Mouse (Mus musculus) CH12.LX (cell line): ENCODE results near the gene Rpl26.
A peak's percentile ranks its signal among the peaks of the same experiment; 100 is the strongest.

ENCODE experiments used
- BHLHE40 ChIP-seq: IDR thresholded peaks from 2 replicates; pipeline ENCODE4 v1.6.1; 2011; ENCODE audit warnings: mild to moderate bottlenecking, low read depth, low read length, improper control_type of control experiment
- CTCF ChIP-seq, 2 experiments: IDR thresholded peaks in 1 of 2; conservative IDR thresholded peaks in 1 of 2; 2 replicates each; pipeline ENCODE4 v1.5.1; 2011 to 2012; ENCODE audit warnings: low read depth in 2 of 2, low read length in 2 of 2, improper control_type of control experiment in 1 of 2, inconsistent platforms in 1 of 2, mild to moderate bottlenecking in 1 of 2, moderate library complexity in 1 of 2
- E2F4 ChIP-seq: IDR thresholded peaks from 2 replicates; pipeline ENCODE4 v1.6.1; 2011; ENCODE audit warnings: low read depth, low read length, improper control_type of control experiment; ENCODE audit not compliant: insufficient replicate concordance
- EP300 ChIP-seq: IDR thresholded peaks from 2 replicates; pipeline ENCODE4 v1.6.1; 2011; ENCODE audit warnings: low read length, improper control_type of control experiment
- MXI1 ChIP-seq: IDR thresholded peaks from 2 replicates; pipeline ENCODE4 v1.6.1; 2011; ENCODE audit warnings: mild to moderate bottlenecking, low read depth, low read length, improper control_type of control experiment
- NELFE ChIP-seq: IDR thresholded peaks from 2 replicates; pipeline ENCODE4 v1.6.1; 2011; ENCODE audit warnings: low read depth, low read length, improper control_type of control experiment
- POLR2A ChIP-seq: IDR thresholded peaks from 2 replicates; pipeline ENCODE4 v1.6.1; 2011; ENCODE audit warnings: low read depth, mild to moderate bottlenecking, improper control_type of control experiment, low read length
- RCOR1 ChIP-seq: conservative IDR thresholded peaks from 2 replicates; pipeline ENCODE4 v1.6.1; 2012; ENCODE audit warnings: low read depth, mild to moderate bottlenecking, inconsistent platforms, low read length, improper control_type of control experiment
- SMC3 ChIP-seq: IDR thresholded peaks from 2 replicates; pipeline ENCODE4 v1.6.1; 2011; ENCODE audit warnings: low read depth, low read length, improper control_type of control experiment
- TBP ChIP-seq: conservative IDR thresholded peaks from 2 replicates; pipeline ENCODE4 v1.6.1; 2011; ENCODE audit warnings: low read depth, low read length, improper control_type of control experiment
- TCF12 ChIP-seq: IDR thresholded peaks from 2 replicates; pipeline ENCODE4 v1.6.1; 2014; ENCODE audit warnings: low read depth, mild to moderate bottlenecking, inconsistent platforms, low read length, improper control_type of control experiment
- ZC3H11A ChIP-seq: IDR thresholded peaks from 2 replicates; pipeline ENCODE4 v1.6.1; 2012; ENCODE audit warnings: low read depth, mild to moderate bottlenecking, inconsistent platforms, low read length, improper control_type of control experiment
- ZNF384 ChIP-seq: IDR thresholded peaks from 2 replicates; pipeline ENCODE4 v1.6.1; 2012; ENCODE audit warnings: low read depth, low read length, improper control_type of control experiment, inconsistent platforms

DNA sequence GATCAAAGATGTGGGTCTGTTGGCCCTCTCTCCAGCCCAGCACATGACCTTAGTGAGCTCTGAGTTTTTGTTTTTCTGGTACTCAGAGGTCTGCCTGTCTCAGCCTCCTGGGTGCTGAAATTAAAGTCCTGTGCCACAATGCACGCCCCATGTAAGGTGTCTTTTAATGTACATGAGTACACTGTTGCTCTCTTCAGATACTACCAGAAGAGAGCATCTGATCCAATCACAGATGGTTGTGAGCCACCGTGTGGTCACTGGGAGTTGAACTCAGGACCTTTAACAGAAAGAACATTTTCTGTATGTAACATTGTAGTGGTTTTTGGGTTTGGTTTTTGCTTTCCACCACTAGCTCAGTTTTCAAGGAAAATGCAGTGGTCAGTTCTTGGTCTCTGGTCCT is 2.4 kb downstream of the Rpl26 start:
- TF ChIP-seq CTCF (conservative IDR thresholded peaks at IDR 0.05 in 1 of 2, IDR thresholded peaks at IDR 0.05 in 1 of 2; ENCODE audit: low read depth in 2 of 2, low read length in 2 of 2) (no peak; a peak in 1 of 4 replicates), EP300 (no peak), POLR2A (0 out of 2 replicates have a peak, but pooled peaks have one; percentile 11), SMC3 (no peak), E2F4 (no peak), TCF12 (no peak), BHLHE40 (no peak), NELFE (no peak), MXI1 (no peak), ZNF384 (no peak), ZC3H11A (no peak), RCOR1 (no peak), TBP (no peak)
